Mouse (Mus musculus) ovary, adult 10 weeks (tissue): ENCODE measurements around the gene 1700037H04Rik. TPM values are rescaled to one million over a fixed set of nuclear protein-coding genes. Genes with fewer than 3 reads are reported as not detected.

ENCODE experiments used
- polyA plus RNA-seq: library from polyadenylated mRNA; stranded (reverse); fragments of 350-450 nt; fragmentation: Illumina TruSeq; extraction: RNeasy Lipid Tissue Mini Kit (QIAGEN cat#74804); gene quantifications from one replicate; pipeline ENCODE4 v1.2.3, GENCODE M21; 2014

Gene 1700037H04Rik
- 0.94 TPM for polyA plus RNA-seq

GRCm38 (mm10) chr2:131159938-131160581 is at the start of gene 1700037H04Rik:
TSS of gene 1700037H04Rik (minus strand) at chr2:131160081.

DNA sequence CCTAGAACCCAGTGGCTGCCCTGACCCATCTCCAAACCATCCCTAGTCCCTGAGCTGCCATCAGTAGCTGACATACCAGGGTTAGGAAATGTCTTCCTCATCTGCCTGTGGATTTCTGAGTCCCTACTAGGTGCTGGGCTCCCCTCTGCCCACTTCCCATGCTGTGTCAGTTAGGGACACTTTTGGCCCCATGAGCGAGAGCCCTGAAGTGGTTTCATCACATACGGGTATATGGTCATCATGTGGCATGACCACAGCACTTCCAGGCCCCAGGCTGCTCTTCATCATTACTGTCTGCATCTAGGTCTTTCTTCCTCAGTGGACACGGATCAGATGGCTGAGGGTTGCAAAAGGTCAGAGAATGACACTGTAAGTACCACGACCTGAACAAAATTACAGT is 46.9 kb upstream of the 1700037H04Rik start, which contains the start of gene Ap5s1:
Ap5s1 (plus strand) TSS at position 301 of the 400 bp plus-strand sequence.

GRCm38 (mm10) chr2:131186771-131187601 is 27.1 kb upstream of the 1700037H04Rik start, which contains the start of the genes Cdc25b and Spef1:
TSS of gene Cdc25b (plus strand) at chr2:131186949.
TSS of gene Spef1 (minus strand) at chr2:131187282.

DNA sequence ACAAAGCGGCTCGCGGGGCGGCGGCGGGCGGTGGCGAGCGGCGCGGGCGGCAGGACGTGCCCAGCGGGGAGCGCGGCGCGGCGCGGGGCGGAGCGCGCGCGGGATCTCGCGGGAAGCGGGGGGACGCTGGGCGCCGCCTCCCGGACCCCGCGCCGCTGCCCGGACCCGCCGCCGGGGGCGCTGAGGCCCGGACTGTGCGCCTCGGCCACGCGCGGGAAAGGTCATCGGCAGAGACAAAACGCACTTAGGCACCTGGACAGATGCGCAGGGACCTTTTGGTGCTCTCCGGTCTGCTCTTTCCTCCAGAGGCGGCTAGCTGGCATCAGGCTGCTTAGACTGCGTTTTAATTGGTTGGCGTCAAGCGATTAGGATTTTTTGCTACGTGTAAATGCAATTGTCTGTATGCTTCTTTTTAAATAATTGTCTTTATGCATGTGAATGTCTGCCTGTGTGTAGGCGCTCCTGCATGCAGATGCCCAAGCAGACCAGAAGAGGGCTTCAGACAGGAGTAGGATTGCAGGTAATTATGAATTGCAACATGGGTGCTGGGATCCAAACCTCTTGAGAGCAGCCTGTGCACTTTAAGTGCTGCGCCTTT is 20.2 kb upstream of the 1700037H04Rik start, which contains the start of gene Cenpb:
Cenpb (minus strand) TSS at position 78 of the 598 bp plus-strand sequence.

GRCm38 (mm10) chr2:131132930-131133547 is 26.8 kb downstream of the 1700037H04Rik start, which contains the start of gene Gm11037:
TSS of gene Gm11037 (plus strand) at chr2:131133497.

DNA sequence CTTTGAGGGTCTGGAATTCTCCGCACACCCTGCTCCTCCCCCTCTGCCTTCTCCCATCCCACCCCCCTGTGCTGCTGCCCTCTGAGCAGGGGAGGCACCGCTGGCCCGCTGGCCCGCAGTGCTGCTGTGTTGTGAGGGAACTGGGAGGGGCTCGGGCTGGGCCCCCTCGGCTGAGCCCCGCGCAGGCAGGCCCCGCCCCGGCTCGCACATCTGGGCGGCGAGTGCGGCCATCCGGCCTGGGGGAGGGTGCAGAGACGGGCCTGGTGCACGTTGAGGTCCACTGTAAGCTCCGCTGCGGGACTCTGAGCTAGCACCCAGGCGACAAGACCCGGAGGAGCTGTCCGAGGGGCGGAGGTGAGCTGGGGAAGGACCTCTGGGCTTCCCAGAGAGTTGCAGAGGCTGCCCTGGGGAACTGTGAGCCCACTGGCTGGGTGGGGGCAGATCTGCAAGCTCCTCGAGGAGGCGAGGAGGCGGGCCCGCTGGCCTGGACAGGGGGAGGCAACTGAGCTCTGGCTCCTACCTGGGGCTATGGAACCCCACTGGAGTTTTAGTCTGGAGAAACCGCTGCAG is 32.6 kb downstream of the 1700037H04Rik start, which contains the start of gene Hspa12b:
Hspa12b (plus strand) TSS at position 120 of the 570 bp plus-strand sequence.

Other genes starting within 250 kb of the 1700037H04Rik start
- gene Gfra4, start 117.0 kb downstream of the 1700037H04Rik start, polyA plus RNA-seq, result 0.34 TPM
- 0.57 TPM for gene Adam33, start 96.3 kb downstream of the 1700037H04Rik start, polyA plus RNA-seq
- gene Siglec1, start 73.3 kb downstream of the 1700037H04Rik start, polyA plus RNA-seq, result 1.2 TPM
- 1.5 TPM for gene Hspa12b, start 32.8 kb downstream of the 1700037H04Rik start, polyA plus RNA-seq
- not detected for gene Gm11037, start 26.6 kb downstream of the 1700037H04Rik start, polyA plus RNA-seq
- gene Cenpb, start 20.0 kb upstream of the 1700037H04Rik start, polyA plus RNA-seq, result 15.5 TPM
- gene Cdc25b, start 26.9 kb upstream of the 1700037H04Rik start, polyA plus RNA-seq, result 4.8 TPM
- 3.1 TPM for gene Spef1, start 27.2 kb upstream of the 1700037H04Rik start, polyA plus RNA-seq
- gene Ap5s1, start 47.0 kb upstream of the 1700037H04Rik start, polyA plus RNA-seq, result 3.4 TPM
- gene Mavs, start 74.0 kb upstream of the 1700037H04Rik start, polyA plus RNA-seq, result 5.8 TPM
- gene Pank2, start 102.4 kb upstream of the 1700037H04Rik start, polyA plus RNA-seq, result 79.5 TPM
- 14.7 TPM for gene Rnf24, start 192.8 kb upstream of the 1700037H04Rik start, polyA plus RNA-seq